Mouse (Mus musculus): ENCODE data around the gene Smad5. TPM values are rescaled to one million over a fixed set of nuclear protein-coding genes. Genes with fewer than 3 reads are reported as not detected.

Gene Smad5
- polyA plus RNA-seq, 1 experiment from 2014 or later, result 56.4 TPM

DNA sequence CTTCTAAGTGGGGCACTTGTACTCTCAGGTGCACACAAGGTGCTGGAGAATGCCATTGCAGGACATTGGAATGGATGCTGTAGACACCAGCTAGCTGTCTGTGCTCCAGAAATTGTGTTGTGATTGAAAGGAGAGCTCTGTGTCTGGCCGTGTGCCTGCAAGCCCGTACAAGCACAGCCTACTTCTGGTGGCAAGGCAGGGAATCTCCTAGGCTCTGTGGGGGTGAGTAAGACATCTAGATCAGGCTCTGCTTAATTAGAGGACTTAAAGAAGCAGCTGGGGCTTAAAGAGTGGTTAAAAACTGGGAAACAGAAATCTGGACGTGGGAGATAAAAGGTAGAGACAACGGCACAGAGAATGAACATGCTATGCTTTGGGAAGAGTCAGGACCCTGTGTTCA, 4.8 kb downstream of the Smad5 start:
- WGBS, result 91% methylated on average over 4 of the region's 4 CpGs
- Histone ChIP-seq H3K9ac (ENCODE audit: low read length) (no peak overlapping the region), H3K27me3 (ENCODE audit: control insufficient read depth, insufficient read depth, low read length) (no peaks in the 10 kb centered on the region), H3K9me3 (ENCODE audit: control insufficient read depth, low read length) (peaks cover 3% of the 10 kb centered on the region; the same call in 1 of the 2 replicates), H3K27ac (ENCODE audit: low read depth, low read length) (no peak overlapping the region), H3K4me3 (ENCODE audit: low read depth, low read length) (no peak overlapping the region), H3K4me2 (ENCODE audit: low read depth) (no peak overlapping the region), H3K36me3 (ENCODE audit: control insufficient read depth, insufficient read depth, low read length) (peaks cover 8% of the 10 kb centered on the region), H3K4me1 (ENCODE audit: control insufficient read depth, insufficient read depth, low read length) (peaks cover 17% of the 10 kb centered on the region)
- ATAC-seq (ENCODE audit: insufficient read depth, low FRiP score, low TSS enrichment) (no peak), DNase-seq (ENCODE audit: low spot score) (no peak)

DNA sequence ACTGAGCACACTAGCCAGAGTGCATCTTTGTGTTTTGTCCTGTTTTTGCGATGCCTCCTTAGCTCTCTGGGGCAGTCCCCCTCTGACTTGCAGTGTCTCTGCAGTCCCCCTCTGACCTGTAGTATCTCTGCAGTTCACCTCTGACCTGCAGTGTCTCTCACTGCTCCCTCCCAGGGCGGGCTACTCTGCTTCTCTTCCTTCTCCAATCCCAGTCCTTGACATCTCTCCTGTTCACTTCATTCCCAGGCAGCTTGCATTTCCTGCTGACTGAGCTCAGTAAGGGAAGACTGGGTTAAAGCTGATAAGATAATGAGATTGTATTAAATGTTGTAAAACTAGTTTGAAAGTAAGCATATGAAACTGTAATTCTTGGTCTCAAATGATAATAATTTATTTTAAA, 7.8 kb downstream of the Smad5 start:
- ATAC-seq (ENCODE audit: insufficient read depth, low FRiP score, low TSS enrichment) (no peak), DNase-seq (ENCODE audit: low spot score) (no peak)
- peaks cover 5% of the 10 kb centered on the region; the same call in 1 of the 2 replicates for H3K4me1 ChIP-seq (ENCODE audit: control insufficient read depth, insufficient read depth, low read length)
- H3K9me3 ChIP-seq (ENCODE audit: control insufficient read depth, low read length), result peaks cover 3% of the 10 kb centered on the region; the same call in 1 of the 2 replicates
- WGBS, result 81% methylated on average over 2 of the region's 2 CpGs
- no peak overlapping the region for H3K27ac ChIP-seq (ENCODE audit: low read depth, low read length)
- H3K4me3 ChIP-seq (ENCODE audit: low read depth, low read length), result no peak overlapping the region
- no peak overlapping the region for H3K4me2 ChIP-seq (ENCODE audit: low read depth)
- H3K36me3 ChIP-seq (ENCODE audit: control insufficient read depth, insufficient read depth, low read length), result peaks cover 8% of the 10 kb centered on the region
- no peak overlapping the region for H3K9ac ChIP-seq (ENCODE audit: low read length)
- no peaks in the 10 kb centered on the region for H3K27me3 ChIP-seq (ENCODE audit: control insufficient read depth, insufficient read depth, low read length)

DNA sequence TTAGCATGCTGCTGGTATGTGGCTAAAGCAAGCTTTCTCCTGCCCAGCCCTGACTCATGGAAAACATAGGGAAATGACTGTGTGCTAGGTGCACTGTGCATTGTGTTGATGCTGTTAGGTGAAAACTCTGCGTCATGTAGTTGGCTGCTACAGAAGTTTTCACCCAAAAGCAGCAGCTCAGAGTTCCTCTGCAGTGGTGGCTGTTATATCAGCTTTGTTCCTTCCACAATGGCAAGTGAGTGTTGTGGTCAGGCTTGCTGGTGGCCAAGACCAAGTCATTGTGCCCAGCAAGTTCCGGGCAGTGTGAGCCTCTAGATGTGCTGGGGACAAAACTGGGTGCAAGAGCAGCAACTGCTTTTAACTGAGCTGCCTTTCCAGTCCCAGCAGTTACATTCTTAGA, 9.4 kb downstream of the Smad5 start:
- Histone ChIP-seq H3K4me2 (ENCODE audit: low read depth) (no peak overlapping the region), H3K4me1 (ENCODE audit: control insufficient read depth, insufficient read depth, low read length) (no peaks in the 10 kb centered on the region), H3K9me3 (ENCODE audit: control insufficient read depth, low read length) (peaks cover 3% of the 10 kb centered on the region; the same call in 1 of the 2 replicates), H3K27ac (ENCODE audit: low read depth, low read length) (no peak overlapping the region), H3K27me3 (ENCODE audit: control insufficient read depth, insufficient read depth, low read length) (no peaks in the 10 kb centered on the region), H3K36me3 (ENCODE audit: control insufficient read depth, insufficient read depth, low read length) (peaks cover 8% of the 10 kb centered on the region; the same call in 1 of the 2 replicates), H3K9ac (ENCODE audit: low read length) (no peak overlapping the region), H3K4me3 (ENCODE audit: low read depth, low read length) (no peak overlapping the region)
- no peak for DNase-seq (ENCODE audit: low spot score)
- WGBS, result 98% methylated on average over 2 of the region's 2 CpGs
- no peak for ATAC-seq (ENCODE audit: insufficient read depth, low FRiP score, low TSS enrichment)

DNA sequence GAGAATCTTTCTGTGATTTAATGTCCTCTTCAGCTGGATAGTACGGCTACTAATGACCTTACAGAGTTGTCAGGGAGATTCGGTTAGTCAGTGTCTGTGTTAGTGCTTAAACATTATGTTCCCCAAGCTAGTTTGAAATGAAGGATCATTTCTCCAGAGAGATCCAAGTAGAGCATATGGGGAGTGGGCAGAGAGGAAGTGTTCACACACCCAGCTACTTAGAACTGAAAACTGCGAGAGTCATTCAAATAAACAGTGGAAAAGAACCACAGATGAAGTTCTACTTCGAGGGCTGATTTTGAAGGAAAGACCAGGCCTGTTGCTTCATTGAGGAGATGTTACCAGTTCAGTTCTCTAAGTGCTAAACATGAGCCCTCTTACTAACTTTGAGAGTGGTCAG, 23.7 kb downstream of the Smad5 start:
- H3K27ac ChIP-seq (ENCODE audit: low read depth, low read length), result no peak overlapping the region
- WGBS, result 89% methylated on average over 4 of the region's 4 CpGs
- H3K36me3 ChIP-seq (ENCODE audit: control insufficient read depth, insufficient read depth, low read length), result peaks cover 14% of the 10 kb centered on the region; the same call in 1 of the 2 replicates
- no peak overlapping the region for H3K9ac ChIP-seq (ENCODE audit: low read length)
- DNase-seq (ENCODE audit: low spot score) (no peak), ATAC-seq (ENCODE audit: insufficient read depth, low FRiP score, low TSS enrichment) (no peak)
- no peaks in the 10 kb centered on the region for H3K27me3 ChIP-seq (ENCODE audit: control insufficient read depth, insufficient read depth, low read length)
- no peaks in the 10 kb centered on the region for H3K9me3 ChIP-seq (ENCODE audit: control insufficient read depth, low read length)
- no peaks in the 10 kb centered on the region for H3K4me1 ChIP-seq (ENCODE audit: control insufficient read depth, insufficient read depth, low read length)
- H3K4me3 ChIP-seq (ENCODE audit: low read depth, low read length), result no peak overlapping the region
- no peak overlapping the region for H3K4me2 ChIP-seq (ENCODE audit: low read depth)

DNA sequence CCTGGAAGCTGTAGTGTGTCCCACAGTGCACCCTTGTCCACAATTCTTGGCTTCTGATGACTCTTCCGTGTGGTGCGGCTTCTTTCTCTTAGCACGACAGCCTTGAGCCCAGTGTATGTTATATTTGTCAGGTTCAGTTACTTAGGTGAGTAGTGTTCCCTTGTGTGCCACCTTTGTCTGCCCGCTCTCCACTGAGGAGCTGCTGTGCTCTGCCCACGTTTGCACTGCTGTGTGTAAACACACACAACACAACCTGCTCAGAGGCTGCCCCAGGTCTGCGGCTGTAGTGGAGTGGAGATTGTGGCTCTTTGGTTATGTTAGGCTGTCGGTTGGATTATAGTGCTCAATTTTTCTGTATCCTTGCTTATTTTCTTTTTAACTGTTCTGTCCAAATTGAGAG, 26.2 kb downstream of the Smad5 start:
- Histone ChIP-seq H3K27me3 (ENCODE audit: control insufficient read depth, insufficient read depth, low read length) (no peaks in the 10 kb centered on the region), H3K4me1 (ENCODE audit: control insufficient read depth, insufficient read depth, low read length) (no peaks in the 10 kb centered on the region), H3K9ac (ENCODE audit: low read length) (no peak overlapping the region), H3K27ac (ENCODE audit: low read depth, low read length) (no peak overlapping the region), H3K4me3 (ENCODE audit: low read depth, low read length) (no peak overlapping the region), H3K4me2 (ENCODE audit: low read depth) (no peak overlapping the region), H3K9me3 (ENCODE audit: control insufficient read depth, low read length) (no peaks in the 10 kb centered on the region), H3K36me3 (ENCODE audit: control insufficient read depth, insufficient read depth, low read length) (peaks cover 19% of the 10 kb centered on the region)
- DNase-seq (ENCODE audit: low spot score) (no peak), ATAC-seq (ENCODE audit: insufficient read depth, low FRiP score, low TSS enrichment) (no peak)
- WGBS, result 98% methylated on average over 7 of the region's 7 CpGs

DNA sequence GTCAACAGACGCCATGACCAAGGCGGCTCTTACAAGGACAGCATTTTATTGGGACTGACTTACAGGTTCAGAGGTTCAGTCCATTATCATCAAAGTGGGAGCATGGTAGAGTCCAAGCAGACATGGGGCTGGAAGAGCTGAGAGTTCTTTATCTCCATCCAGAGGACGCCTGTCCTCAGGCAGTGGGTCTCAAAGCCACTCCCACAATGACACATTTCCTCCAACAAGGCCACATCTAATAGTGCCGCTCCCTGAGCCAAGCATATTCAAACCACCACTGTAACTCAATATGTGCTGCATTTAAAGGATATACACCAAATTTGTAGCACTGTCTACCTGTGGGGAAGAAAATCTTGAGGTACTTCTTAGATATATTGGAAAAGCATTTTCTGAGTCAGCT, 31.8 kb downstream of the Smad5 start:
- DNase-seq (ENCODE audit: low spot score) (no peak), ATAC-seq (ENCODE audit: insufficient read depth, low FRiP score, low TSS enrichment) (no peak)
- WGBS, result 89% methylated on average over 4 of the region's 4 CpGs
- Histone ChIP-seq H3K4me2 (ENCODE audit: low read depth) (no peak overlapping the region), H3K9ac (ENCODE audit: low read length) (no peak overlapping the region), H3K36me3 (ENCODE audit: control insufficient read depth, insufficient read depth, low read length) (peaks cover 15% of the 10 kb centered on the region), H3K27ac (ENCODE audit: low read depth, low read length) (no peak overlapping the region), H3K9me3 (ENCODE audit: control insufficient read depth, low read length) (no peaks in the 10 kb centered on the region), H3K4me1 (ENCODE audit: control insufficient read depth, insufficient read depth, low read length) (no peaks in the 10 kb centered on the region), H3K4me3 (ENCODE audit: low read depth, low read length) (no peak overlapping the region), H3K27me3 (ENCODE audit: control insufficient read depth, insufficient read depth, low read length) (no peaks in the 10 kb centered on the region)

DNA sequence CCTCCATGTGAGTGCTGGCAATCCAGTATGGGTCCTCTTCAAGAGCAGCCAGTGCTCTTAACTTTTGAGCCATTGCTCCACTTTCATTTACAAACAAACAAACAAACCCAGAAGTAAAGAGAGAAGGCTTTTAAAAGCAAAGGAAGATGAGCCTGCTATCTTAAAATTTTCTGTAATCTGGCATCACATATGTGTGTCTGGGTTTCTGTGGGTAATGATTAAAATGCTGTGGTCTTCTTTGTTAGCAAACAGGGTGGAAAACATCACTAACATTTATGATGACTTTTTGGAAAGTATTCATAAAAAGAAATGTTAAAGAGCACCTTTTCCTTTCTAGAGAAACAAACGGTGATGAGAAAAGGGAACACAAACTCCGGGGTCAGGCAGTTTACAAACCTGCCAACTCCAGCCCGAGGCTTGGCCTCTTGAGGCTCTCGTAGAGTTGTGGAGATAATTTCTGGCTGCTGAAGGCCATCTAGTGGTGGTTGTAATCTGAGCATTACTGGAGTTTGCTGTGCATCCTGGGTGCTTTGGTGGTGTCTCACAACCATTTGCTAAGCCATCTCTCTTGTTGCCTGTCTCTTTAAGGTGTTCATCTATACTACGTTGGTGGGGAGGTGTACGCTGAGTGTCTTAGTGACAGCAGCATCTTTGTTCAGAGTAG, 32.5 kb downstream of the Smad5 start:
- Histone ChIP-seq H3K9me3 (ENCODE audit: control insufficient read depth, low read length) (no peaks in the 10 kb centered on the region), H3K27ac (ENCODE audit: low read depth, low read length) (no peak overlapping the region), H3K4me3 (ENCODE audit: low read depth, low read length) (no peak overlapping the region), H3K4me1 (ENCODE audit: control insufficient read depth, insufficient read depth, low read length) (no peaks in the 10 kb centered on the region), H3K36me3 (ENCODE audit: control insufficient read depth, insufficient read depth, low read length) (peaks cover 14% of the 10 kb centered on the region), H3K9ac (ENCODE audit: low read length) (no peak overlapping the region), H3K27me3 (ENCODE audit: control insufficient read depth, insufficient read depth, low read length) (no peaks in the 10 kb centered on the region), H3K4me2 (ENCODE audit: low read depth) (no peak overlapping the region)
- ATAC-seq (ENCODE audit: insufficient read depth, low FRiP score, low TSS enrichment) (no peak), DNase-seq (ENCODE audit: low spot score) (no peak)
- WGBS, result 68% methylated on average over 6 of the region's 6 CpGs

DNA sequence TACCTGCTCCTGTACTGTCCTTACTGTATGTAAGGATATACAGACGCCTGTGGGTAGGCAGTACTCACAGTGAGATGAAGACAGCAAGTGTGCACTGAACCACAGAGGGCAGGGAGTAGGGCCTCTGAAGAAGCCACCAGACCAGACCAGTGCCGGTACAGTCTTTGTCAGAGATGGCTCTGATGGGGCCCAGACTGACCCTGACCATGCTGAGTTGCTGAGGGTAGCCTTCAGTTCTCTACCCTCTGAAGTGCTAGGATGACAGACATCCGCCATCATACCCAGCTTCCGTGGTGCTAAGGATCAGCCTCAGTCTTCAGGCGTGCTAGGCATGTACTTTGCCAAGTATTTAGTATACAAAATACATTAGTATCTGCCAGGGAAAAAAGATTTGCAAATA, 36.7 kb downstream of the Smad5 start:
- no peak overlapping the region for H3K9ac ChIP-seq (ENCODE audit: low read length)
- 93% methylated on average over 5 of the region's 5 CpGs for WGBS
- H3K4me3 ChIP-seq (ENCODE audit: low read depth, low read length), result no peak overlapping the region
- ATAC-seq (ENCODE audit: insufficient read depth, low FRiP score, low TSS enrichment) (no peak), DNase-seq (ENCODE audit: low spot score) (no peak)
- no peaks in the 10 kb centered on the region for H3K27me3 ChIP-seq (ENCODE audit: control insufficient read depth, insufficient read depth, low read length)
- no peak overlapping the region for H3K27ac ChIP-seq (ENCODE audit: low read depth, low read length)
- peaks cover 9% of the 10 kb centered on the region for H3K36me3 ChIP-seq (ENCODE audit: control insufficient read depth, insufficient read depth, low read length)
- H3K4me1 ChIP-seq (ENCODE audit: control insufficient read depth, insufficient read depth, low read length), result no peaks in the 10 kb centered on the region
- H3K9me3 ChIP-seq (ENCODE audit: control insufficient read depth, low read length), result no peaks in the 10 kb centered on the region
- no peak overlapping the region for H3K4me2 ChIP-seq (ENCODE audit: low read depth)

DNA sequence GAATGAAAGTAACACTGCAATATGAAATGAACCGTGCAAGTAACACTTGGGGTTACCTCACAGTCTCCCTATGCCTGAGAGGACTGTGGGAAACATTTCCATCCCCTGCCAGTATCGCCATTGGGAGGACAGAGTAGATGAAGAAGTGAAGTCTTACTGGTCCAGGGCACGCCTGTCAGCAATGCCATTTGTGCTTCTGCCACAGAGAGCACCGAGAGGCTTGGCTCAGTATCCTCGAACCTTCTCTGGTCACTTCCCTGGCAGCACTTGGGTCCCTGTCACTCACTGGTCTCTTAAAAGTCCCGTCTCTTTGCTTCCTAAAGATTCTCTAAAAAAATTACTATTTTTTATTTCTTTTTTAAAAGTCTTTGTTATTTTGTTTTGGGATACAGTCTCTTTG, 37.7 kb downstream of the Smad5 start:
- no peaks in the 10 kb centered on the region for H3K27me3 ChIP-seq (ENCODE audit: control insufficient read depth, insufficient read depth, low read length)
- no peak overlapping the region for H3K27ac ChIP-seq (ENCODE audit: low read depth, low read length)
- H3K9me3 ChIP-seq (ENCODE audit: control insufficient read depth, low read length), result no peaks in the 10 kb centered on the region
- DNase-seq (ENCODE audit: low spot score), result no peak
- no peak for ATAC-seq (ENCODE audit: insufficient read depth, low FRiP score, low TSS enrichment)
- 86% methylated on average over 6 of the region's 6 CpGs for WGBS
- H3K4me1 ChIP-seq (ENCODE audit: control insufficient read depth, insufficient read depth, low read length), result no peaks in the 10 kb centered on the region
- H3K36me3 ChIP-seq (ENCODE audit: control insufficient read depth, insufficient read depth, low read length), result peaks cover 9% of the 10 kb centered on the region
- H3K9ac ChIP-seq (ENCODE audit: low read length), result no peak overlapping the region
- no peak overlapping the region for H3K4me2 ChIP-seq (ENCODE audit: low read depth)
- no peak overlapping the region for H3K4me3 ChIP-seq (ENCODE audit: low read depth, low read length)

Measured in neural tube, embryonic 11.5 days (tissue).